Mouse (Mus musculus) sigmoid colon, adult 10 weeks (tissue): ENCODE data around the gene Atf5. TPM values are rescaled to one million over a fixed set of nuclear protein-coding genes. Genes with fewer than 3 reads are reported as not detected.

ENCODE experiments used
- polyA plus RNA-seq: library from polyadenylated mRNA; stranded (reverse); fragments of 350-450 nt; fragmentation: Illumina TruSeq; extraction: RNeasy Lipid Tissue Mini Kit (QIAGEN cat#74804); gene quantifications from one replicate; pipeline ENCODE4 v1.2.3, GENCODE M21; 2014; ENCODE audit warnings: low read depth, low replicate concordance

Atf5 gene
- polyA plus RNA-seq, result 3.8 TPM

DNA sequence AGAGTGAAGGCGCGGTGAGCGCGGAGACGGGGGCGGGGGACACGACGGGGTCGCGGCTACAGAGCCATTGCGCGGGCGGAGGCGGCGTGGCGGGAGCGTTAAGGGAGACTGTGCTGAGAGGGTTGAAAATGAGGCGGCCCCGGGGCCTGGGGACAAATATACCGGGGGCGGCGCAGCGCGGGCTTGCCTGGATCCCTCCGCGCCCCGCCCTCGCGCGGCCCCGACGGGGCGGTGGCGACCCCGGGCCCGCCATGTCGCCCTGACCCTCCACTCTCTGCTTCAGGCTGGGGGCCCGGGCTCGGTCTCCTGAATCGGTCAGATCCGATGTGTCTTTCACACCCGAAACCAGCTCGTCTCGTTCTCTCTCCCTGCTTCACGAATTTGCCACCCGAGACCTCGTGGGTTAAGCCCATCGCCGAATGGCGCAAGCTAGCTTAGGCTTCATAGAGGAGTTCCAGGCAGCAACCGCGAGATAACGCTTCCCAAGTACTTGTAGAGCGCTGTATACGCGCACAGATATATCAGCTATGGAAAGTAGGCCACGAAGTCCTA, at the start of gene Atf5:
TSS of gene Atf5 (minus strand) at position 189 of the 552 bp plus-strand sequence.

DNA sequence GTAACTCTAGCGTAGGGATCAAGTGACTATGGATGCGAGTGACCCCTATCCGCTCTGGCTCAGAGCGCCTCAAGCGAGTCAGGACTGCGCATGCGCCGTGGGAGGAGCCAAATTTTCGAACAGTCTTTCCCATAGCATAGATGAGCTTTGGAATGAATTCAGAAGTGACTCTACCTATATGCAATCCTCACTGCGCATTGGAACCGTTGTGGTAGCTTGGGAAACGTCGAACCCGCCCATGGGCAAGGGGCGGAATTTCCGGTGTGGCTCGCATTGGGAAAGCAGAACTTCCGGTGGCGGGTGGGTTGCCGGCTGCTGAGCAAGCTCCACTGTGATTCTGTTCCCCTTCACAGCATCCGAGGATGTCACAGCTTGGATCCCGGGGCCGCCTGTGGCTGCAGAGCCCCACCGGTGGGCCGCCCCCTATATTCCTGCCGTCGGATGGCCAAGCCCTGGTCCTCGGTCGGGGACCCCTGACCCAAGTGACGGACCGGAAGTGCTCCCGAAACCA, 40.6 kb upstream of the Atf5 start, which contains the start of gene Pnkp:
TSS of gene Pnkp (plus strand) at position 98 of the 511 bp plus-strand sequence.

DNA sequence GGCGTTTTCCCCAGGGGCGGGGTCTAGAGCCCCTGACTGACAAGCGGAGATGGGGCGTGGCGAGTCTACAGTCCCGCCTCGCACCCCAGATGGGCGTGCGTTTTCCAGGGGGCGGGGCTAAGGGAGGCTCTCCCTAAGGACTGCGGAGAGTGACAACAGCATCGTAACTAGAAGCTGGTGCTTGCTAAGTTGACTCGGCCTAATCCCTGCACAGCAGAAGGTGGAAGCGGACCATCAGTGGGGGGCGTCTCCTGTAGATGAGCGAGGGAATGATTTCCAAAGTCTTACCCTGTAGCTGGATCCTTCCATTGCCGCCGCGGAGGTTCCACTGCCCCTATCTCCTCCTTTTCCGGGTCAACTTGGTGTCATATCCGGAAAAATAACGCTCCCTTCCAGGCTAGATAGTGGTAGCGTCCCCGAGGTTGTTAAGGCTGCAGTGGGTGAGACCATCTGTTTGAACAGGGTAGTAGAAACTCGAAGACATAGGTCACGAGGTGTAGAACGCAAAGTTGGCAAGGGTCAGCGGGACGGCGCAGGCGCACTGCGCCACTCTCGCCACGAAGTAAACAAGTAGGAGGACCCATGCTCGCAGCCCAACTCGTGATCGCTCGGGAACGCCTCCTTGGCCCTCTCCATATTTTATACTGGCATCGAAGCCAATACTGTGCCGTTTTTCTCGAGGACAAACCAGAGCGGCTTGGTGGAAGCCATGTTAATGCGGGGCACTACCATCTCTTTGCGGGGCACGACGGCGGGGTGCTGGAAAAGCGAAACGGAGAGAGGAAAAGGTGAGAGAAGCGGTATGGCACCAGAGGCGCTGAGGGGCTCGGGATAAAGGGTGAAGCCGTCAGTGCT, 32.3 kb upstream of the Atf5 start, which contains the start of the genes Akt1s1 and Tbc1d17:
TSS of gene Akt1s1 (plus strand) at position 431 of the 855 bp plus-strand sequence.
TSS of gene Tbc1d17 (minus strand) at position 519 of the 855 bp plus-strand sequence.

DNA sequence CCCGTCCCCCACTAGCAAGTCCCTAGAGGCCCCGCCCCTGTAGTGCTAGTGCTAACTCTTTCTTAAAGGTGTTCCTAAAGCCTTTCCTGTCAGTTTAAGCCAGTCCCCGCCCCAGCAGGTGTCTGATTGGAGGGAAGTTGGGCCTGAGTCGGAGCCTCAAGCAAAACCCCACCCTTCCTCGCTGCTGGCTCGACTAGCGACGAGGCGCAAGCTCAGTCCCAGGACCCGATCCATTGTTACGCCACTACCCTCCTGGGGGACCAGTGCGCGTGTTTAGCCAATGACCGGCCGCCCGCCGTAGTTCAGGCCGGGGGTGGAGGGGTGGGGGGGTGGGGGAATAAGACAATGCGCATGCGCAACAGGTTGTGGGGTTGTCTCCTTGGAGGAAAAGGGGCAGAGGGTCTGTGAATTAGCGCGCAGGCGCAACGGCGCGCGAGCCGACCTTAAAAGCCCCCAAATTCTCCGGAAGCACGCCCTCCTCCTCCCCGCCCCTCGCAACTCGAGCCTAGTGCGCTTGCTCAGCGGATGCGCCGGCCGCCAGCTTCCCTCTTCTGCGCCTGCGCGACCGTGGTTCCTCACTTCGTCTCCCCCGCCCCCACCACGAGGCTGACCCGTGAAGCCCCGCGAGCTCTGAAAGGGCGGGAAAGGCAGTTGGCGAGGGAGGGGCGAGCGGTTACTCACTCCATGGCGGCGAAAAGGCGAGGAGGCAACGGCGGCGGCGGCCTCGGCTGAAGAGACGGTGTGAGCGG, 563 bp downstream of the Atf5 start, which contains the start of the genes Nup62 and Il4i1:
TSS of gene Nup62 (plus strand) at position 368 of the 749 bp plus-strand sequence.
TSS of gene Il4i1 (plus strand) at position 667 of the 749 bp plus-strand sequence.

Other genes with a start within 250 kb of the Atf5 start
- gene Napsa, start 244.3 kb downstream of the Atf5 start, polyA plus RNA-seq, result 1.2 TPM
- gene Kcnc3, start 226.0 kb downstream of the Atf5 start, polyA plus RNA-seq, result 0.22 TPM
- 2.9 TPM for gene Myh14, start 145.8 kb downstream of the Atf5 start, polyA plus RNA-seq
- not detected for gene Izumo2, start 107.9 kb downstream of the Atf5 start, polyA plus RNA-seq
- gene Vrk3, start 68.2 kb downstream of the Atf5 start, polyA plus RNA-seq, result 16.2 TPM
- gene Zfp473, start 65.6 kb downstream of the Atf5 start, polyA plus RNA-seq, result 0.35 TPM
- 4.4 TPM for gene Nup62, start 570 bp downstream of the Atf5 start, polyA plus RNA-seq
- not detected for gene Il4i1, start 271 bp downstream of the Atf5 start, polyA plus RNA-seq
- gene Akt1s1, start 32.3 kb upstream of the Atf5 start, polyA plus RNA-seq, result 1.7 TPM
- 1.0 TPM for gene Tbc1d17, start 32.4 kb upstream of the Atf5 start, polyA plus RNA-seq
- 0.19 TPM for gene Pnkp, start 40.5 kb upstream of the Atf5 start, polyA plus RNA-seq
- not detected for gene Ptov1, start 53.1 kb upstream of the Atf5 start, polyA plus RNA-seq
- 2.7 TPM for gene Med25, start 76.1 kb upstream of the Atf5 start, polyA plus RNA-seq
- gene Fuz, start 79.4 kb upstream of the Atf5 start, polyA plus RNA-seq, result 3.2 TPM
- gene Ap2a1, start 112.8 kb upstream of the Atf5 start, polyA plus RNA-seq, result 19.4 TPM
- gene Tsks, start 126.5 kb upstream of the Atf5 start, polyA plus RNA-seq, result not detected
- 0.44 TPM for gene Cpt1c, start 158.2 kb upstream of the Atf5 start, polyA plus RNA-seq
- gene Prmt1, start 169.9 kb upstream of the Atf5 start, polyA plus RNA-seq, result 3.3 TPM
- 24.0 TPM for gene Irf3, start 181.0 kb upstream of the Atf5 start, polyA plus RNA-seq
- 0.76 TPM for gene Bcl2l12, start 182.1 kb upstream of the Atf5 start, polyA plus RNA-seq
- gene Scaf1, start 199.7 kb upstream of the Atf5 start, polyA plus RNA-seq, result 6.3 TPM
- gene Rras, start 201.3 kb upstream of the Atf5 start, polyA plus RNA-seq, result 3.2 TPM
- 0.22 TPM for gene Prr12, start 236.2 kb upstream of the Atf5 start, polyA plus RNA-seq
- gene Nosip, start 245.8 kb upstream of the Atf5 start, polyA plus RNA-seq, result 6.3 TPM
- gene Prrg2, start 246.0 kb upstream of the Atf5 start, polyA plus RNA-seq, result 10.9 TPM